Mouse (Mus musculus) heart, embryonic 11.5 days (tissue): Measurements from ENCODE around the gene Endod1. TPM values are rescaled to one million over a fixed set of nuclear protein-coding genes. Genes with fewer than 3 reads are reported as not detected.

Source experiments
- ATAC-seq: fragments of 200-750 bp; cut with Nextera tagmentation; replicated peaks from 2 replicates; pipeline ENCODE4 v1.8.0; 2017; ENCODE audit warnings: moderate library complexity; ENCODE audit not compliant: insufficient number of reproducible peaks, low FRiP score, low TSS enrichment
- H3K27ac ChIP-seq: fragments of 300-500 bp; sonication (generic); 2 replicates; pipeline ENCODE4 v1.5.1; 2014; ENCODE audit warnings: mild to moderate bottlenecking, low read depth, low read length
- H3K27me3 ChIP-seq: fragments of 300-500 bp; sonication (generic); 2 replicates; pipeline ENCODE4 v1.6.1; 2014; ENCODE audit warnings: mild to moderate bottlenecking, low read length, mixed read lengths; ENCODE audit not compliant: control insufficient read depth, insufficient read depth
- H3K36me3 ChIP-seq: fragments of 300-500 bp; sonication (generic); 2 replicates; pipeline ENCODE4 v1.6.1; 2014; ENCODE audit warnings: mild to moderate bottlenecking, low read length, moderate library complexity, mixed read lengths; ENCODE audit not compliant: control insufficient read depth, insufficient read depth
- H3K4me1 ChIP-seq: fragments of 300-500 bp; sonication (generic); 2 replicates; pipeline ENCODE4 v1.6.1; 2014; ENCODE audit warnings: low read length; ENCODE audit not compliant: control insufficient read depth, insufficient read depth
- H3K4me2 ChIP-seq: fragments of 300-500 bp; sonication (generic); 2 replicates; pipeline ENCODE4 v1.6.1; 2014; ENCODE audit warnings: mild to moderate bottlenecking, moderate library complexity
- H3K4me3 ChIP-seq: fragments of 300-500 bp; sonication (generic); 2 replicates; pipeline ENCODE4 v1.5.1; 2014; ENCODE audit warnings: low read depth, low read length
- H3K9ac ChIP-seq: fragments of 300-500 bp; sonication (generic); 2 replicates; pipeline ENCODE4 v1.6.1; 2014; ENCODE audit warnings: mild to moderate bottlenecking, low read depth, low read length, moderate library complexity
- H3K9me3 ChIP-seq: fragments of 300-500 bp; sonication (generic); replicated peaks from 2 replicates; pipeline ENCODE4 v1.6.1; 2016; ENCODE audit warnings: low read length; ENCODE audit not compliant: control insufficient read depth
- WGBS: fragments of 180-500 bp; shearing (Covaris S2); extraction: QIAGEN DNeasy Blood & Tissue Kit; methylation state at CpG from one replicate; pipeline ENCODE4 v1.1.7; 2014; ENCODE audit not compliant: insufficient replicate concordance; 5-methylcytosine and 5-hydroxymethylcytosine counted together
- polyA plus RNA-seq: library from polyadenylated mRNA; unstranded; fragments of >200 nt; fragmentation: Nextera tagmentation; extraction: Ambion mirVana; gene quantifications from 2 replicates; pipeline ENCODE4 v1.2.1, GENCODE M21; 2014

The Endod1 gene
- polyA plus RNA-seq, 1 experiment from 2014 or later, result 12.9 TPM

GRCm38 (mm10) chr9:14369271-14369670 is 12.0 kb downstream of the Endod1 start:
- H3K36me3 ChIP-seq, result no peaks in the 10 kb centered on the region
- H3K4me3 ChIP-seq, result no peak overlapping the region
- no peak overlapping the region for H3K9ac ChIP-seq
- peak; percentile 90 for ATAC-seq
- no peak overlapping the region; the same call in 1 of the 2 replicates for H3K4me2 ChIP-seq
- H3K4me1 ChIP-seq, result 0 out of 2 replicates have a peak, but pooled peaks cover 2% of the 10 kb centered on the region
- no peaks in the 10 kb centered on the region for H3K27me3 ChIP-seq
- no peaks in the 10 kb centered on the region for H3K9me3 ChIP-seq
- peak overlapping the region; percentile 42; the same call in 1 of the 2 replicates for H3K27ac ChIP-seq

- H3K36me3 ChIP-seq, result no peaks in the 10 kb centered on the region
Measured at GRCm38 (mm10) chr9:14367850-14368249, 13.5 kb downstream of the Endod1 start.

GRCm38 (mm10) chr9:14365481-14366125 is 15.7 kb downstream of the Endod1 start:
- Histone ChIP-seq H3K4me1 (0 out of 2 replicates have a peak, but pooled peaks cover 2% of the 10 kb centered on the region), H3K9ac (no peak overlapping the region), H3K9me3 (no peaks in the 10 kb centered on the region), H3K4me2 (no peak overlapping the region), H3K36me3 (no peaks in the 10 kb centered on the region), H3K27ac (no peak overlapping the region), H3K4me3 (no peak overlapping the region), H3K27me3 (no peaks in the 10 kb centered on the region)
- no peak for ATAC-seq
- 61% methylated on average over 4 of the region's 4 CpGs for WGBS

More at GRCm38 (mm10) chr9:14367850-14368249, 13.5 kb downstream of the Endod1 start:
- Histone ChIP-seq H3K9me3 (no peaks in the 10 kb centered on the region), H3K9ac (no peak overlapping the region), H3K4me2 (no peak overlapping the region), H3K27me3 (no peaks in the 10 kb centered on the region), H3K4me1 (0 out of 2 replicates have a peak, but pooled peaks cover 2% of the 10 kb centered on the region), H3K27ac (no peak overlapping the region), H3K4me3 (no peak overlapping the region)
- ATAC-seq, result no peak
- WGBS, result 88% methylated on average over 4 of the region's 4 CpGs

- Histone ChIP-seq H3K4me2 (no peak overlapping the region), H3K9me3 (no peaks in the 10 kb centered on the region), H3K4me3 (no peak overlapping the region), H3K27ac (no peak overlapping the region), H3K27me3 (no peaks in the 10 kb centered on the region), H3K9ac (no peak overlapping the region), H3K4me1 (0 out of 2 replicates have a peak, but pooled peaks cover 2% of the 10 kb centered on the region), H3K36me3 (no peaks in the 10 kb centered on the region)
- WGBS, result 88% methylated on average over 9 of the region's 9 CpGs
- no peak for ATAC-seq
Measured at GRCm38 (mm10) chr9:14364719-14365118, 16.6 kb downstream of the Endod1 start.

GRCm38 (mm10) chr9:14363540-14363939 is 17.8 kb downstream of the Endod1 start:
- WGBS, result 83% methylated on average over 6 of the region's 6 CpGs
- Histone ChIP-seq H3K9ac (no peak overlapping the region), H3K9me3 (no peaks in the 10 kb centered on the region), H3K4me1 (0 out of 2 replicates have a peak, but pooled peaks cover 2% of the 10 kb centered on the region), H3K36me3 (no peaks in the 10 kb centered on the region), H3K27me3 (no peaks in the 10 kb centered on the region), H3K27ac (no peak overlapping the region), H3K4me3 (no peak overlapping the region), H3K4me2 (no peak overlapping the region)
- ATAC-seq, result peak; percentile 78; the same call in 1 of the 2 replicates

GRCm38 (mm10) chr9:14362068-14362768 is 19.1 kb downstream of the Endod1 start:
- Histone ChIP-seq H3K27me3 (no peaks in the 10 kb centered on the region), H3K4me2 (no peak overlapping the region), H3K4me3 (no peak overlapping the region), H3K36me3 (no peaks in the 10 kb centered on the region), H3K4me1 (0 out of 2 replicates have a peak, but pooled peaks cover 2% of the 10 kb centered on the region), H3K27ac (no peak overlapping the region), H3K9me3 (no peaks in the 10 kb centered on the region), H3K9ac (no peak overlapping the region)
- ATAC-seq, result no peak
- WGBS, result 86% methylated on average over 8 of the region's 8 CpGs

- ATAC-seq, result no peak
- Histone ChIP-seq H3K27me3 (no peaks in the 10 kb centered on the region), H3K36me3 (0 out of 2 replicates have a peak, but pooled peaks cover 3% of the 10 kb centered on the region), H3K4me2 (no peak overlapping the region), H3K4me3 (no peak overlapping the region), H3K27ac (no peak overlapping the region), H3K9me3 (no peaks in the 10 kb centered on the region), H3K4me1 (no peaks in the 10 kb centered on the region), H3K9ac (no peak overlapping the region)
- WGBS, result 81% methylated on average over 4 of the region's 4 CpGs
Measured at GRCm38 (mm10) chr9:14357033-14357432, 24.3 kb downstream of the Endod1 start.

GRCm38 (mm10) chr9:14354852-14355251 is 26.5 kb downstream of the Endod1 start:
- ATAC-seq, result no peak
- H3K4me3 ChIP-seq, result no peak overlapping the region
- no peak overlapping the region for H3K4me2 ChIP-seq
- no peaks in the 10 kb centered on the region for H3K4me1 ChIP-seq
- no peaks in the 10 kb centered on the region for H3K27me3 ChIP-seq
- 79% methylated on average over 6 of the region's 6 CpGs for WGBS
- H3K27ac ChIP-seq, result no peak overlapping the region
- 0 out of 2 replicates have a peak, but pooled peaks cover 3% of the 10 kb centered on the region for H3K36me3 ChIP-seq
- H3K9me3 ChIP-seq, result no peaks in the 10 kb centered on the region
- no peak overlapping the region for H3K9ac ChIP-seq
